Mouse (Mus musculus) kidney, adult 2 months (tissue): Measurements from ENCODE around the gene Faim2. TPM values are rescaled to one million over a fixed set of nuclear protein-coding genes. Genes with fewer than 3 reads are reported as not detected.
A peak's percentile ranks its signal among the peaks of the same experiment; 100 is the strongest.

Experiments used
- DNase-seq: peaks from one replicate; pipeline ENCODE4 v3.0.0; 2021
- H3K27ac ChIP-seq: fragments of 200-500 bp; 2 replicates; pipeline ENCODE4 v1.5.1; 2012; ENCODE audit warnings: low read depth, low read length, control low read depth, inconsistent platforms; ENCODE audit not compliant: insufficient read depth
- H3K27me3 ChIP-seq: fragments of 200-500 bp; replicated peaks from 2 replicates; pipeline ENCODE4 v1.6.1; 2012; ENCODE audit warnings: mild to moderate bottlenecking, moderate library complexity, low read length, inconsistent platforms; ENCODE audit not compliant: control insufficient read depth, insufficient read depth
- H3K36me3 ChIP-seq: fragments of 200-500 bp; 2 replicates; pipeline ENCODE4 v1.6.1; 2012; ENCODE audit warnings: mild to moderate bottlenecking, moderate library complexity, low read length, inconsistent platforms; ENCODE audit not compliant: control insufficient read depth, insufficient read depth
- H3K4me1 ChIP-seq: fragments of 200-500 bp; 2 replicates; pipeline ENCODE4 v1.6.1; 2011; ENCODE audit warnings: low read length; ENCODE audit not compliant: control insufficient read depth, insufficient read depth
- H3K4me3 ChIP-seq: fragments of 200-500 bp; 2 replicates; pipeline ENCODE4 v1.5.1; 2011; ENCODE audit warnings: mild to moderate bottlenecking, low read depth, low read length, control low read depth; ENCODE audit not compliant: insufficient read depth
- CTCF ChIP-seq: fragments of 200-500 bp; conservative IDR thresholded peaks from 2 replicates; pipeline ENCODE4 v1.5.1; 2011; ENCODE audit warnings: low read depth, mild to moderate bottlenecking, control low read depth, low read length, moderate library complexity, mixed read lengths; ENCODE audit not compliant: insufficient read depth, insufficient read length
- POLR2A ChIP-seq: fragments of 200-500 bp; IDR thresholded peaks from one replicate; pipeline ENCODE4 v1.6.1; 2011; ENCODE audit warnings: low read depth, low read length, control low read depth
- WGBS: fragments of 180-500 bp; shearing (Covaris S2); methylation state at CpG from one replicate; pipeline ENCODE4 v1.1.7; 2018; 5-methylcytosine and 5-hydroxymethylcytosine counted together
- polyA plus RNA-seq: library from polyadenylated mRNA; depleted of rRNA; stranded (reverse); fragments of >200 nt; gene quantifications from 2 replicates; pipeline ENCODE4 v1.2.3, GENCODE M21; 2012

The Faim2 gene
- polyA plus RNA-seq, 1 experiment: 1.3 TPM

- 62% methylated on average over 4 of the region's 4 CpGs for WGBS
- TF ChIP-seq CTCF (no peak), POLR2A (no peak)
- Histone ChIP-seq H3K27me3 (no peaks in the 10 kb centered on the region), H3K4me3 (no peak overlapping the region), H3K36me3 (no peaks in the 10 kb centered on the region), H3K27ac (peak overlapping the region; percentile 28), H3K4me1 (peaks cover 4% of the 10 kb centered on the region; the same call in 1 of the 2 replicates)
- DNase-seq: no peak
Observed at GRCm38 (mm10) chr15:99469736-99470135, 58.2 kb downstream of the Faim2 start.

- DNase-seq: peak; percentile 85
- Histone ChIP-seq H3K4me3 (no peak overlapping the region), H3K27me3 (no peaks in the 10 kb centered on the region), H3K4me1 (peaks cover 4% of the 10 kb centered on the region; the same call in 1 of the 2 replicates), H3K36me3 (no peaks in the 10 kb centered on the region), H3K27ac (no peak overlapping the region)
- TF ChIP-seq POLR2A: no peak
- TF ChIP-seq CTCF: peak; percentile 71
- 28% methylated on average over 3 of the region's 3 CpGs for WGBS
Observed at GRCm38 (mm10) chr15:99469067-99469466, 58.9 kb downstream of the Faim2 start.

GRCm38 (mm10) chr15:99463194-99463593, 64.8 kb downstream of the Faim2 start:
- H3K27ac ChIP-seq: no peak overlapping the region
- no peak overlapping the region for H3K4me3 ChIP-seq
- H3K4me1 ChIP-seq: peaks cover 3% of the 10 kb centered on the region; the same call in 1 of the 2 replicates
- TF ChIP-seq POLR2A (no peak), CTCF (no peak)
- H3K27me3 ChIP-seq: no peaks in the 10 kb centered on the region
- WGBS: 60% methylated on average over 13 of the region's 13 CpGs
- H3K36me3 ChIP-seq: no peaks in the 10 kb centered on the region
- DNase-seq: no peak

- no peak for TF ChIP-seq POLR2A
- TF ChIP-seq CTCF: no peak
Observed at GRCm38 (mm10) chr15:99457606-99458401, 70.2 kb downstream of the Faim2 start, which contains the start of gene Nckap5l. Gene Nckap5l, minus strand, starts transcription at chr15:99457748.

GRCm38 (mm10) chr15:99456963-99457605, 70.9 kb downstream of the Faim2 start:
- Histone ChIP-seq H3K36me3 (no peaks in the 10 kb centered on the region), H3K4me1 (peaks cover 5% of the 10 kb centered on the region; the same call in 1 of the 2 replicates), H3K4me3 (peak overlapping the region; percentile 84), H3K27ac (no peak overlapping the region), H3K27me3 (no peaks in the 10 kb centered on the region)
- DNase-seq: peak; percentile 59
- TF ChIP-seq POLR2A: no peak
- no peak for TF ChIP-seq CTCF
- 6% methylated on average over 43 of the region's 43 CpGs for WGBS

More at GRCm38 (mm10) chr15:99457606-99458401, 70.2 kb downstream of the Faim2 start, which contains the start of gene Nckap5l:
- Histone ChIP-seq H3K36me3 (no peaks in the 10 kb centered on the region), H3K27ac (peak within 1 kb of the TSS; percentile 28; the same call in 1 of the 2 replicates), H3K4me1 (peaks cover 5% of the 10 kb centered on the region; the same call in 1 of the 2 replicates), H3K27me3 (no peaks in the 10 kb centered on the region), H3K4me3 (peak within 1 kb of the TSS; percentile 84)
- DNase-seq: peak; percentile 96
- 1% methylated on average over 45 of the region's 45 CpGs for WGBS

GRCm38 (mm10) chr15:99456338-99456962, 71.5 kb downstream of the Faim2 start:
- WGBS: 52% methylated on average over 7 of the region's 7 CpGs

GRCm38 (mm10) chr15:99455415-99455814, 72.5 kb downstream of the Faim2 start:
- WGBS: 92% methylated on average over 3 of the region's 3 CpGs
- Histone ChIP-seq H3K27ac (no peak overlapping the region), H3K36me3 (no peaks in the 10 kb centered on the region), H3K27me3 (no peaks in the 10 kb centered on the region), H3K4me1 (peaks cover 5% of the 10 kb centered on the region; the same call in 1 of the 2 replicates), H3K4me3 (no peak overlapping the region)
- DNase-seq: no peak
- no peak for TF ChIP-seq CTCF
- TF ChIP-seq POLR2A: no peak

More at GRCm38 (mm10) chr15:99456338-99456962, 71.5 kb downstream of the Faim2 start:
- no peaks in the 10 kb centered on the region for H3K27me3 ChIP-seq
- peak; percentile 17 for DNase-seq
- peaks cover 5% of the 10 kb centered on the region; the same call in 1 of the 2 replicates for H3K4me1 ChIP-seq
- H3K36me3 ChIP-seq: no peaks in the 10 kb centered on the region
- TF ChIP-seq CTCF (no peak), POLR2A (no peak)
- H3K27ac ChIP-seq: no peak overlapping the region
- H3K4me3 ChIP-seq: peak overlapping the region; percentile 84
